Mouse (Mus musculus): ENCODE data around the gene Ahdc1.

Ahdc1 gene

GRCm38 (mm10) chr4:133050837-133051549 is 39.9 kb downstream of the Ahdc1 start:
- CTCF ChIA-PET: interaction anchor here (1.1 kb wide), 1 partner anchor 42 kb away, joined by 3 read pairs; no protein-coding TSS in a partner anchor

GRCm38 (mm10) chr4:133051550-133051865 is 40.4 kb downstream of the Ahdc1 start:
- CTCF ChIA-PET: no interaction called here

- CTCF ChIA-PET: interaction anchor here (0.5 to 0.7 kb wide), 2 partner anchors 20 to 519 kb away, joined by 4 to 5 read pairs; partner anchors contain the start of gene Atpif1
Measured at GRCm38 (mm10) chr4:133052029-133052745, 41.1 kb downstream of the Ahdc1 start.

DNA sequence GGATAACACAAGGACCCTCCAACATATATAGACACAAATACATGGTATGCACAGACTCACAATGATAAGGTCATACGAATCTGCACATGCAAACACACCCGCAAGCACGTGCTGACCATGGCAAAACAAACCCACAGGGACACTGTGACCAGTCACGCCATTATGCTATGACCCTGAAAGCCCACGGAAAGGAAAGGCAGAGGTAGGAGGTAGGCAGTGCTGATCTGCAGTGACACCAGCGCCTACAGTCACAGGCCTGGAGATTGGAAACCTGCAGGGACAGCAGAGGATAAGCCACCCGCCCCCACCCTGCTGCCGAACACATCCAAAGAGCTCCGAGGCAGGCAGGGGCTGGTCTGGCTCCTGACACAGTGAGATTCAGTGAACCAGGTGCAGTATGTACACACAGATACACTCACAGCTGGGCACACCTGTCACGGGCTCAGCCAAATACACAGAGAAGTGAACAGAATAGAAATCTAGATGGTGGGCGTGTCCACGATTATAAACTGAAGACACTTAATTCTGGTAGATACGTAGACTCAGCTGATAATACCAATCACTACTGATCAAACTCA is 42.0 kb downstream of the Ahdc1 start:
- CTCF ChIA-PET: interaction anchor here (0.5 to 0.6 kb wide), 2 partner anchors 19 to 1085 kb away, joined by 4 to 6 read pairs; no protein-coding TSS in a partner anchor

GRCm38 (mm10) chr4:133054530-133054929 is 43.5 kb downstream of the Ahdc1 start:
- CTCF ChIA-PET: no interaction called here

GRCm38 (mm10) chr4:133055163-133055951 is 44.3 kb downstream of the Ahdc1 start:
- CTCF ChIA-PET: interaction anchor here (1.0 kb wide), 1 partner anchor 24 kb away, joined by 3 read pairs; no protein-coding TSS in a partner anchor

DNA sequence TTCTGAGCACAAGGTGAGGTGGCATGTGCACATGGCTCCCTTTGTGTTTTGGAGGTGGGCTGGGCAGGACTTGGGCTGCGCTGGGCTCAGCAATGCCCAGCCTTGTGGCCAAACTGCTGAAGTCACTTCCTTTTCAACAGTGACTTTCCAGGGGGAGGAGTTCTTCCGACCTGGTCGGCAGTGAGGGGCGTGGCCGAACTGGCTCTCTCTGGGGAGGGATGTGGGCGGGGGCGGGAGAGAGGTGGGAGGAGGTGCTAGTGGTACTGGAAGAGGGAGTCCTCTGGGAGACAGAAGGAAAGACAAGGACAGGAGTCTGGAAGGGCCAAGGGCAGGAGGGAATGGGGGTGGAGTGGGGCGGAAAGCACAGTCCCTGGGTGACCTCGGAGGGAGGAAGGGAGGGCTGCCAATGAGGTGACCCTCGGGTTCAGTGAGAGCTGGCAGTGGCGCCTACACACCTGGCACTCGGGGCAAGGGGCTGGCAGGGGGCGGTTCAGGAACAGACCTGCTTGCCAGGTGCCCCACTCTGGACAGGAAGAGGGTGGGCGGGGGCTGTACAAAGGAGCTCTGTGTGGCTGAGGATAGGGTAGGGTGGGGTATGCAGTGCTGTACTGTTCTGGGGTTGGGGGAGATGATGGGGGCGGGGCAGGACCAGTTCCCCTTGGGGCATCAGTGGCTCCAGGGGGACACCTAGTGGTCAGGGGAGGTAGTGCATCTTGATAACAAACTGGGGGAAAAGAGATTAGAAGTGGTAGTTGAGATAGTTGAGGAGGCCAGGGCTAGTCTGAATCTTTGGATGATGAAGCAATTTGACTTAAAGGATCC is 45.2 kb downstream of the Ahdc1 start:
- CTCF ChIA-PET: interaction anchor here (0.6 to 1.9 kb wide), 5 partner anchors 23 to 161 kb away, joined by 3 to 7 read pairs (median 3); no protein-coding TSS in a partner anchor

GRCm38 (mm10) chr4:133057389-133058122 is 46.5 kb downstream of the Ahdc1 start:
- CTCF ChIA-PET: interaction anchor here (0.6 to 1.9 kb wide), 8 partner anchors 20 to 160 kb away, joined by 3 to 11 read pairs (median 4); no protein-coding TSS in a partner anchor

- CTCF ChIA-PET: interaction anchor here (1.0 to 1.9 kb wide), 3 partner anchors 45 to 112 kb away, joined by 3 to 7 read pairs (median 4); no protein-coding TSS in a partner anchor
Measured at GRCm38 (mm10) chr4:133058123-133058453, 47.0 kb downstream of the Ahdc1 start.

DNA sequence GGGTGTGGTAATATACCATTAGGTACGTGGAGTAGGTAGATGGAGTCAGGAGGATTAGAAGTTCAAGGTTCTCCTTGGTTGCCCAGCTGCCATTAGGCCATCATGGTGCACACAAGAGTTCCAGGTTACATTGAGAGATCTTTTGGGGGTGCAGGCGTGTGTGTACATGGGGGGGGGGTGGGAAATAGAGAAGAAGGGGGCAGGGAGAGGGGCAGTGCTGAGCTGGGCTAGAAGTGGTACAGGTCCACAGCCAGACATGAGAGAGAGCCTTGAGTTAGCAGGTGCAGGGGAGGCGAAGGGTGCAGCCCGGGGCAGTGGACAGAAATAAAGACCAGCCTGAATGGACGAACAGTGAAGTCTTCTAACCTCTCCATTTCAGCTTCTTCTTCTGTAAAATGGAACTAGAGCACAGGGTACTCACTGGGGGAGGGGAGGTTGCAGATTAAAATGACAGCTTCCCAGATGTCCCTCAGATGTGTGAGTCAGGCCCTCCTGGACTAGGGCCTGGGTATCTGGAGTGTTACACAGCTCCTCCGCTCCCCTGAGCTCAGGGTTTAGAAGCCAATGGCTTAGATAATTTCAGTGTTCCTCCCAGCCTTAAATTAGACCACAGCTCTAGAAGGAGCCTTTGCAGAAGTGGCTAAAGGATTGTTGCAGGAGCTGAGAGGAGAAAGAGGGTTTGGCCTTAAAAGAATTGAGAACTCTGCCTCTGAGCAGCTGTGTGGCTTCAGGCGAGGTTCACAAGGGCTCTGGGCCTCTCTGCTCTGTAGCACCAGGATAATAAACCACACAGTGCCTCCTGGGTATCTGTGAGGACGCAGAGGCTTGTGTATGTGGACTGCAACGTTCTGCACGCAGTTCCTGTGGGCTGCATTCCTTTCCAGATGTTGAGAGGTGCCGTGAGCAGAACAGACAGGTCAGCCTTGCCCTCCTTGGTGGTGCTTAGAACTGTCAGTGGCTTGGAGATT is 47.7 kb downstream of the Ahdc1 start:
- CTCF ChIA-PET: interaction anchor here (0.6 to 1.9 kb wide), 3 partner anchors 8 to 113 kb away, joined by 3 to 7 read pairs (median 4); no protein-coding TSS in a partner anchor

- CTCF ChIA-PET: interaction anchor here (0.8 kb wide), 1 partner anchor 50 kb away, joined by 25 read pairs; no protein-coding TSS in a partner anchor
Measured at GRCm38 (mm10) chr4:133060702-133061101, 49.6 kb downstream of the Ahdc1 start.

GRCm38 (mm10) chr4:133061798-133062197 is 50.7 kb downstream of the Ahdc1 start:
- CTCF ChIA-PET: no interaction called here

DNA sequence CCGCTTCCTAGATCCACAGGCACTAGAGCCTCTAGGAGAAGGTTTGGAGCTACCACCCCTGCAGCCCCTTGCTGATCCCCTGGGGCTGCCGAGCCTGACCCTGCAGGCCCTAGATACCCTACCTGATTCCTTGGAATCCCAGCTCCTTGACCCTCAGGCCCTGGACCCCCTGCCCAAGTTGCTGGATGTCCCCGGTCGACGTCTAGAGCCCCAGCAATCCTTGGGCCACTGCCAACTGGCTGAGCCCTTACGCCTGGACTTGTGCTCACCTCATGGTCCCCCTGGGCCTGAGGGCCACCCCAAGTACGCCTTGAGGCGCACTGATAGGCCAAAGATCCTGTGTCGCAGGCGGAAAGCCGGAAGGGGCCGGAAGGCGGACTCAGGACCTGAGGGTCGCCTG is 51.2 kb downstream of the Ahdc1 start:
- CTCF ChIA-PET: no interaction called here

GRCm38 (mm10) chr4:133063203-133063602 is 52.1 kb downstream of the Ahdc1 start:
- CTCF ChIA-PET: no interaction called here

DNA sequence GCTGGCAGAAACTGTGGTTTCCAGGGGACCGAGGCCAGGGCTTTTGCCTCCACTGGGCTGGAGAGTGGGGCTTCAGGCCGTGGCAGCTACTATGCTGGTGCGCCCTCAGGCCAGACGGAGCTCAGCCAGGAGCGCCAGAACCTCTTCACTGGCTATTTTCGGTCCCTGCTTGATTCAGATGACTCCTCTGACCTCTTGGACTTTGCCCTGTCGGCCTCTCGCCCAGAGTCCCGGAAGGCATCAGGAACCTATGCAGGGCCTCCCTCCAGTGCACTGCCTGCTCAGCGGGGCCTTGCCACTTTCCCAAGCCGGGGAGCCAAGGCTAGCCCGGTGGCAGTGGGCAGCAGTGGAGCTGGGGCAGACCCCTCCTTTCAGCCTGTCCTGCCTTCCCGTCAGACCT is 52.7 kb downstream of the Ahdc1 start:
- CTCF ChIA-PET: no interaction called here

- CTCF ChIA-PET: no interaction called here
Measured at GRCm38 (mm10) chr4:133064791-133065190, 53.7 kb downstream of the Ahdc1 start.

DNA sequence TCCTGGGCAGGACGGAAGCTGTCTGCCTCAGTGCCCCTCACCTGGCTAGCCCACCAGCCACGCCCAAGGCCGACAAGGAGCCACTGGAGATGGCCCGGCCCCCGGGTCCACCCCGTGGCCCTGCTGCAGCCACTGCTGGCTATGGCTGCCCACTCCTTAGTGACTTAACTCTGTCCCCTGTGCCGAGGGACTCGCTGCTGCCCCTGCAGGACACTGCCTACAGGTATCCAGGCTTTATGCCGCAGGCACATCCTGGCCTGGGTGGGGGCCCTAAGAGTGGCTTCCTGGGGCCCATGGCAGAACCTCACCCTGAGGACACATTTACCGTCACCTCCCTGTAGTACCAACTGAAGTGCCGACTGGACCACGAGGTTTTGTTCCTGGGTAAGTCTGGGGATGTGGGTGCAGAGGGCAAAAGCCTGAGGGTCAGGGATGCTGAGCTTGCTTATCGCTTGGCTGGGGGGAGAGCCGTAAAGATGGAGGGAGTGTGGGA is 54.9 kb downstream of the Ahdc1 start:
- CTCF ChIA-PET: interaction anchor here (1.0 kb wide), 1 partner anchor 52 kb away, joined by 3 read pairs; no protein-coding TSS in a partner anchor

GRCm38 (mm10) chr4:133068400-133069138 is 57.5 kb downstream of the Ahdc1 start:
- CTCF ChIA-PET: no interaction called here
